Mouse (Mus musculus) right cerebral cortex, adult 2 months (tissue): ENCODE data around the gene Asap2.

Experiments
- DNase-seq, 2 experiments: peaks; one replicate each; pipeline ENCODE4 v3.0.0; 2021 to 2022; ENCODE audit warnings: low spot score in 2 of 2

The Asap2 gene

GRCm38 (mm10) chr12:21263256-21263655 is 273.0 kb downstream of the Asap2 start:
- peak in 1 of 2 experiments; percentile 41 for DNase-seq

- no peak for DNase-seq
These were observed 274.0 kb downstream of the Asap2 start for GRCm38 (mm10) chr12:21264241-21264640.

- no peak for DNase-seq
These were observed 274.7 kb downstream of the Asap2 start for GRCm38 (mm10) chr12:21264970-21265369.

GRCm38 (mm10) chr12:21265501-21265900 is 275.2 kb downstream of the Asap2 start:
- no peak for DNase-seq

- peak; percentile 72 to 84 for DNase-seq
These were observed 275.9 kb downstream of the Asap2 start for GRCm38 (mm10) chr12:21265946-21266783.

GRCm38 (mm10) chr12:21266784-21267098 is 276.5 kb downstream of the Asap2 start:
- no peak for DNase-seq

GRCm38 (mm10) chr12:21268083-21268616 is 277.9 kb downstream of the Asap2 start:
- no peak for DNase-seq

- DNase-seq: no peak
These were observed 284.2 kb downstream of the Asap2 start for GRCm38 (mm10) chr12:21274446-21274845.

- DNase-seq: no peak
These were observed 287.1 kb downstream of the Asap2 start for GRCm38 (mm10) chr12:21277352-21277864.

GRCm38 (mm10) chr12:21284761-21285441 is 294.6 kb downstream of the Asap2 start, which contains the start of gene Cpsf3:
Cpsf3 (plus strand) TSS chr12:21285391.
- DNase-seq: no peak

- DNase-seq: no peak
These were observed 295.4 kb downstream of the Asap2 start for GRCm38 (mm10) chr12:21285508-21286242.

- peak; percentile 98 to 99 for DNase-seq
These were observed 296.0 kb downstream of the Asap2 start, which contains the start of gene Itgb1bp1 for GRCm38 (mm10) chr12:21286243-21286622. Itgb1bp1 (minus strand) TSS chr12:21286284.

- DNase-seq: peak; percentile 14 to 20
These were observed 296.7 kb downstream of the Asap2 start for GRCm38 (mm10) chr12:21286712-21287650.

- DNase-seq: no peak
These were observed 298.6 kb downstream of the Asap2 start for GRCm38 (mm10) chr12:21288716-21289395.

GRCm38 (mm10) chr12:21289651-21290050 is 299.4 kb downstream of the Asap2 start:
- DNase-seq: no peak

- DNase-seq: no peak
These were observed 308.6 kb downstream of the Asap2 start for GRCm38 (mm10) chr12:21298856-21299255.

- DNase-seq: no peak
These were observed 311.1 kb downstream of the Asap2 start for GRCm38 (mm10) chr12:21301324-21301723.

- DNase-seq: no peak
These were observed 311.7 kb downstream of the Asap2 start for GRCm38 (mm10) chr12:21301932-21302331.

GRCm38 (mm10) chr12:21302361-21302783 is 312.1 kb downstream of the Asap2 start:
- DNase-seq: no peak

- DNase-seq: no peak
These were observed 315.5 kb downstream of the Asap2 start for GRCm38 (mm10) chr12:21305741-21306140.
